Mouse (Mus musculus) forebrain, embryonic 11.5 days (tissue): ENCODE data around the gene Cdkal1. TPM values are rescaled to one million over a fixed set of nuclear protein-coding genes. Genes with fewer than 3 reads are reported as not detected.

Source experiments
- ATAC-seq: fragments of 200-750 bp; cut with Nextera tagmentation; replicated peaks from 2 replicates; pipeline ENCODE4 v1.8.0; 2017; ENCODE audit warnings: moderate TSS enrichment; ENCODE audit not compliant: low FRiP score
- DNase-seq: peaks from one replicate; pipeline ENCODE4 v3.0.0-alpha.2; 2017; ENCODE audit warnings: low spot score
- H3K27ac ChIP-seq: fragments of 300-500 bp; sonication (generic); 2 replicates; pipeline ENCODE4 v1.5.1; 2014; ENCODE audit warnings: low read depth, low read length
- H3K27me3 ChIP-seq: fragments of 300-500 bp; sonication (generic); 2 replicates; pipeline ENCODE4 v1.6.1; 2014; ENCODE audit warnings: mild to moderate bottlenecking, low read length, mixed read lengths; ENCODE audit not compliant: control insufficient read depth, insufficient read depth
- H3K36me3 ChIP-seq: fragments of 300-500 bp; sonication (generic); 2 replicates; pipeline ENCODE4 v1.6.1; 2014; ENCODE audit warnings: mild to moderate bottlenecking, low read length, moderate library complexity, mixed read lengths; ENCODE audit not compliant: control insufficient read depth, insufficient read depth
- H3K4me1 ChIP-seq: fragments of 300-500 bp; sonication (generic); replicated peaks from 2 replicates; pipeline ENCODE4 v1.6.1; 2014; ENCODE audit warnings: low read length, mixed read lengths; ENCODE audit not compliant: control insufficient read depth, insufficient read depth
- H3K4me2 ChIP-seq: fragments of 300-500 bp; sonication (generic); 2 replicates; pipeline ENCODE4 v1.6.1; 2014; ENCODE audit warnings: low read depth, mild to moderate bottlenecking, low read length, moderate library complexity, mixed read lengths; ENCODE audit not compliant: severe bottlenecking
- H3K4me3 ChIP-seq: fragments of 300-500 bp; sonication (generic); 2 replicates; pipeline ENCODE4 v1.5.1; 2014; ENCODE audit warnings: low read depth, low read length
- H3K9ac ChIP-seq: fragments of 300-500 bp; sonication (generic); 2 replicates; pipeline ENCODE4 v1.6.1; 2014; ENCODE audit warnings: low read length
- H3K9me3 ChIP-seq: fragments of 300-500 bp; sonication (generic); 2 replicates; pipeline ENCODE4 v1.6.1; 2016; ENCODE audit warnings: low read length, mixed read lengths; ENCODE audit not compliant: control insufficient read depth
- WGBS: fragments of 180-500 bp; shearing (Covaris S2); extraction: QIAGEN DNeasy Blood & Tissue Kit; methylation state at CpG from one replicate; pipeline ENCODE4 v1.1.7; 2014; 5-methylcytosine and 5-hydroxymethylcytosine counted together
- polyA plus RNA-seq: library from polyadenylated mRNA; unstranded; fragments of >200 nt; fragmentation: Nextera tagmentation; extraction: Ambion mirVana; gene quantifications from 2 replicates; pipeline ENCODE4 v1.2.1, GENCODE M21; 2014

Gene Cdkal1
- polyA plus RNA-seq, 1 experiment from 2014 or later: 38.9 TPM

DNA sequence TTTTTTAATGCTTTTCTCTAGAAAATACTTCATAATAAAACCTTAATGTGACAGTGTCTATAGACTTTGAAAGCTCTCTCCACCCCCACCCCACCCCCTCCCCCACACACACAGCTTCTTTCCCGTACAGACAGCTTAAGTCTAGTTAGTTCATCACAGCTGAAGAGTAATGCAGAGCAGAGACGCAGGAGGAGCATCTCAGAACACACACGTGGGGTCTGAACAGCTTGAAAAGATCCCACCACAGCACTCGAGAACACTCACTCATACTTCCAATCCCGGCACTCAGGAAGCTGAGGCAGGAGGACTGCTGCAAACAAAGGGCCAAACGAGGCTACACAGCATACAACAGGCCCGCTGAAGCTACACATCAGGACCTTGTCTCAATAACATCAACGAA lies 31.1 kb downstream of the Cdkal1 start:
- H3K4me1 ChIP-seq: 0 out of 2 replicates have a peak, but pooled peaks cover 3% of the 10 kb centered on the region
- H3K27ac ChIP-seq: no peak overlapping the region; the same call in 1 of the 2 replicates
- no peaks in the 10 kb centered on the region for H3K36me3 ChIP-seq
- H3K27me3 ChIP-seq: no peaks in the 10 kb centered on the region
- ATAC-seq (0 out of 2 replicates have a peak, but pooled peaks have one; percentile 8), DNase-seq (no peak)
- no peak overlapping the region for H3K4me2 ChIP-seq
- H3K9me3 ChIP-seq: no peaks in the 10 kb centered on the region
- H3K4me3 ChIP-seq: no peak overlapping the region
- 75% methylated on average over 8 of the region's 8 CpGs for WGBS
- no peak overlapping the region for H3K9ac ChIP-seq

DNA sequence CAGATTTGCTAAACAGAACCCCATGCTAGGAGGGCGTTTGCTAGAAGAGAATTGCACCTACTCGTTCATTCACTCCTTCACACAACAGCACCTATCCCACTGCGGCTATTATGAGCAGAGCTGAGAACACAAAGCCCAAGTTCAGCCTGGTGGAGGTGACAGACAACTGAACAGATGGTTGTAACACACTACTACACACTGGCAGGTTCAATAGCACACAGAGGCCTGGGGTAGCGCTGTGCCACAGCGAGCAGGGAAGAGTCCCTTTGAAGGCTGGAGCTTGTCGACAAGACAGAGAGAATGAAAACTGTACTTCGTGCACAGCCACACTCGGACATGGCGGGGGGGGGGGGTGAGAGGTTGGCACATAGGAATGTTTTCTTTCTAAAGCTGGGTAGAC lies 31.6 kb downstream of the Cdkal1 start:
- H3K9me3 ChIP-seq: no peaks in the 10 kb centered on the region
- H3K4me1 ChIP-seq: 0 out of 2 replicates have a peak, but pooled peaks cover 3% of the 10 kb centered on the region
- no peak overlapping the region for H3K4me2 ChIP-seq
- peak; percentile 60 for DNase-seq
- H3K27ac ChIP-seq: peak overlapping the region; percentile 55
- H3K4me3 ChIP-seq: no peak overlapping the region
- no peaks in the 10 kb centered on the region for H3K27me3 ChIP-seq
- no peaks in the 10 kb centered on the region for H3K36me3 ChIP-seq
- peak; percentile 89 for ATAC-seq
- H3K9ac ChIP-seq: no peak overlapping the region
- WGBS: 61% methylated on average over 9 of the region's 9 CpGs

GRCm38 (mm10) chr13:29823487-29823886 lies 32.0 kb downstream of the Cdkal1 start:
- Histone ChIP-seq H3K9ac (no peak overlapping the region), H3K27me3 (no peaks in the 10 kb centered on the region), H3K36me3 (no peaks in the 10 kb centered on the region), H3K27ac (peak overlapping the region; percentile 55), H3K9me3 (no peaks in the 10 kb centered on the region), H3K4me2 (no peak overlapping the region), H3K4me3 (no peak overlapping the region), H3K4me1 (0 out of 2 replicates have a peak, but pooled peaks cover 3% of the 10 kb centered on the region)
- WGBS: 79% methylated on average over 8 of the region's 8 CpGs
- ATAC-seq: peak; percentile 62; the same call in 1 of the 2 replicates
- DNase-seq: no peak

GRCm38 (mm10) chr13:29819910-29820583 lies 35.4 kb downstream of the Cdkal1 start:
- Histone ChIP-seq H3K4me2 (no peak overlapping the region), H3K9me3 (no peaks in the 10 kb centered on the region), H3K27ac (no peak overlapping the region), H3K27me3 (no peaks in the 10 kb centered on the region), H3K4me1 (no peaks in the 10 kb centered on the region), H3K36me3 (no peaks in the 10 kb centered on the region), H3K4me3 (no peak overlapping the region), H3K9ac (no peak overlapping the region)
- DNase-seq (no peak), ATAC-seq (no peak)
- WGBS: 94% methylated on average over 9 of the region's 9 CpGs

DNA sequence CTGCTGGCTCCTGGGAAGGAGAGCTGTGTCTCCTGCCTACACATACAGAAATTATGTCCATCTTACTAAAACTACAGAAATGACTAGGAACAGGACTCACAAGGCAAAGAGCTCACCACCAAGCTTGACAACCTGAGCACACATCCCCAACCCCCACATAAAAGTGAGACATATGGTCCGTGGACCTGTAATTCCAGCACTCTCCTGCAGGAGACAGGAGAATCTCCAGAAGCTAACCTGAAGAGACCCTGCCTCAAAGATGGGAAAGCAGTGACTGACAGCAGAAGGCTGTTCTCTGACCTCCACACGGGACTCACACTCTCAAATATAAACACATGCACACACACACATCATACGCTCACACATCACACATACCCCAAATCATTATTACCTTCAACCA lies 36.3 kb downstream of the Cdkal1 start:
- ATAC-seq: no peak
- H3K9ac ChIP-seq: no peak overlapping the region
- no peak overlapping the region for H3K27ac ChIP-seq
- H3K4me3 ChIP-seq: no peak overlapping the region
- no peaks in the 10 kb centered on the region for H3K4me1 ChIP-seq
- no peak overlapping the region for H3K4me2 ChIP-seq
- no peaks in the 10 kb centered on the region for H3K9me3 ChIP-seq
- no peaks in the 10 kb centered on the region for H3K27me3 ChIP-seq
- H3K36me3 ChIP-seq: no peaks in the 10 kb centered on the region
- no peak for DNase-seq
- 89% methylated on average over 3 of the region's 3 CpGs for WGBS

- H3K27ac ChIP-seq: no peak overlapping the region
- no peak overlapping the region for H3K4me3 ChIP-seq
- whole genome bisulfite sequencing: 91% methylated on average over 2 of the region's 2 CpGs
- H3K4me2 ChIP-seq: no peak overlapping the region
- DNase-seq: no peak
- H3K9ac ChIP-seq: no peak overlapping the region
- H3K36me3 ChIP-seq: no peaks in the 10 kb centered on the region
- H3K9me3 ChIP-seq: no peaks in the 10 kb centered on the region
- H3K27me3 ChIP-seq: no peaks in the 10 kb centered on the region
- no peak for ATAC-seq
- H3K4me1 ChIP-seq: no peaks in the 10 kb centered on the region
Observed at GRCm38 (mm10) chr13:29818314-29818713, 37.2 kb downstream of the Cdkal1 start.

DNA sequence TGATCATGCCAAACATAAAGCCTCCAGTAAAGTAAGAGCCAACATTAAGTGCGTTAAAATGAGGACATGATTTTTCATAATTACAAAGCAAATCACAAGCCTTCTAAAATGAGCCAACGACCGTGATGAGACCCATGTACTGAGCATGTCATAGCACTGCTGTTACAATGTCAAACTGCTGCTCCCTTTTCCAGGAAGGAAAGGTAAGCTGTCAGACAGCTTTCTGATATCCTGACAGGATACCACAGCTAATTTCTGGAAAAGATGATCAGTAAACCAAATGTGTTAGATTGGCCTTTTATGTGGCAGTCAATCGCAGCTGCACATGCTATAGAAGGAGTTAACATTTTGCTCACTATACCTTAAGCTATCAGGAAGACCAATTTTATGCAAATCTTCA lies 44.7 kb downstream of the Cdkal1 start:
- H3K36me3 ChIP-seq: no peaks in the 10 kb centered on the region
- ATAC-seq (no peak), DNase-seq (no peak)
- no peaks in the 10 kb centered on the region for H3K27me3 ChIP-seq
- H3K4me3 ChIP-seq: no peak overlapping the region
- WGBS: 84% methylated on average over 4 of the region's 4 CpGs
- H3K4me1 ChIP-seq: no peaks in the 10 kb centered on the region
- no peak overlapping the region for H3K27ac ChIP-seq
- H3K9me3 ChIP-seq: no peaks in the 10 kb centered on the region
- no peak overlapping the region for H3K9ac ChIP-seq
- H3K4me2 ChIP-seq: no peak overlapping the region

DNA sequence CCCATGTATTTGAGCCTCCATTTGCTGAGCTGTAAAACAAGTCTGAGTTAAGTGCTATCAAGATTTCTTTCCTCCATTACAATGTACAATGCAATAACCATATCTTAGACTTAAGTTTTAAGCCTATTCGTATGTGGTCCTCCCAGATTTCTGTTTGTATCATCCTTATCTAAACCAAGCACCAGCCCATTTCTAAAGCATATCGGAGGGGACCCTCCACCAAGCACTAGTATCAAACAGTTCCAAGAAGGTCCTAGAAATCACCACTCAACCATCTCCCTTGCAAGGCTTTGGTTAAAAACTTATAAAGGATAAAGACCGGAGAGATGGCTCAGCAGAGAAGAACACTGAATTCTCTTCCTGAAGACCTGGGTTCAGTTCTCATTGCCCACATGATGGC lies 47.1 kb downstream of the Cdkal1 start:
- ATAC-seq (no peak), DNase-seq (no peak)
- H3K4me1 ChIP-seq: no peaks in the 10 kb centered on the region

DNA sequence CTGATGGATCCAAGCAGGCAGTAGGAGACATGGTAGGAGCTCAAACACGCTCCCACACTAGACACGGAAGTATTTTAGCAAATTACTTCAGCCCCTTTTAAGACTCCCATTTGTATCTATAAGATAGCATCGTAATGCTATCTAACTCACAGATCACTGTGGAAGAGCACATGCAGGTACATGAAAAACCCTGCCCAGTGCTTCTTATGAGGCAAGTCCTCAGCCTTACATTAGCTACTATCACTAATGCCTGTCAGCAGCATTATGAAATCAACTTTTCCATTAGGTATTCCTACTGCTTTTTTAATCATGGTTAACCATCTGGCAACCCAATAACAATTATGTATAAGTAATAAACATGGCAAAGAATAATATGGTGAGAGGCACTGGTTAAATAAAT lies 47.5 kb downstream of the Cdkal1 start:
- Histone ChIP-seq H3K27ac (no peak overlapping the region), H3K9ac (no peak overlapping the region), H3K36me3 (no peaks in the 10 kb centered on the region), H3K4me1 (no peaks in the 10 kb centered on the region), H3K9me3 (no peaks in the 10 kb centered on the region), H3K27me3 (no peaks in the 10 kb centered on the region), H3K4me3 (no peak overlapping the region), H3K4me2 (no peak overlapping the region)
- DNase-seq (no peak), ATAC-seq (no peak)
- WGBS: 90% methylated on average over 3 of the region's 3 CpGs

More for the DNA sequence above, 47.1 kb downstream of the Cdkal1 start:
- 89% methylated on average over 3 of the region's 3 CpGs for WGBS
- H3K4me2 ChIP-seq: no peak overlapping the region
- no peaks in the 10 kb centered on the region for H3K9me3 ChIP-seq
- no peak overlapping the region for H3K9ac ChIP-seq
- H3K27ac ChIP-seq: no peak overlapping the region
- no peak overlapping the region for H3K4me3 ChIP-seq
- H3K27me3 ChIP-seq: no peaks in the 10 kb centered on the region
- no peaks in the 10 kb centered on the region for H3K36me3 ChIP-seq
